Mouse (Mus musculus): ENCODE measurements around the gene Abca14. TPM values are rescaled to one million over a fixed set of nuclear protein-coding genes. Genes with fewer than 3 reads are reported as not detected.

The Abca14 gene
- polyA plus RNA-seq, 2 experiments = 0.03 TPM; not detected in 1

DNA sequence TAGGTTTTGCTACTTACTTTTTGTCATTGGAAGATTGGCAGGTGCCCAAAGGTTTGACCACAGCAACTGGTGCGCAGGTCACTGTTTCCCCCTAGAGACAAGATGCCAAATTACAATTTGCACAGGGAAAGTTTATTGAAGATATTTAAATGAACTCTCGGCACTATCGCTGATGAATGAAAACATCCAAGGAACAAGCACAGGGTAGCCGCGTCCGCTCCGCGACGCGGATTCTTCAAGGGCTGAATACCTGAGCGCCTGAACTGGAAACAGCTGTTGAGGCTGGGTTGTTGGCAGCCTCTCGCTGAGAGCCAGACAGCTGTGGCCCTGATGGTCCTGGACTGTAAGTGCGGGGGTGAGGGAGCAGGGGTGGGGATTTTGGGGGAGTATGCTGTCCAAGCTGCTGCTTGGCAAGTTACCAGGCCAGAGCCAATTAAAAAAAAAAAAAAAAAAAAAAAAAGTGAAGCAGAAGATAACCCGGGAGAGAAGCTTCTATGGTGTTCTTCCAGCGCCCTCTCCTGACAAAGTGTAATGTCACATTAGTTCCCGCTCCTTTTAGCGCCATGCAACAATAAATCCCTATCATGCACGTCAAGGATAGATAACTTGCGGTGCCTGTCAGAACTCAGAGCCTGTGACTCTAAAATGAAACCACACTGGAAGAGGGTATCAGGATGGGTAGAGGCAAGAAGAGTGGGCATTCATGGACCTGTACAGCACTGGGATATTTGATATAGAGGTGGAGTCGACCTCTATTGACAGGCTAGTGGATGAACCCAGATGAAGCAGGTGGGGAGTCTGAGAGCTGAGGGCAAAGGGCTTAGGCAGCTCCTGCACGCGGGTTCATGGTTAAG, 123.7 kb downstream of the Abca14 start:
- no peak overlapping the region for H3K4me3 ChIP-seq (ENCODE audit: insufficient read depth in 1 of 2, low read depth in 2 of 2, low read length in 2 of 2)
- no peaks in the 10 kb centered on the region for H3K36me3 ChIP-seq (replicated peaks; ENCODE audit: control insufficient read depth, insufficient read depth, low read depth)
- DNase-seq (ENCODE audit: low read depth in 3 of 3, low spot score in 3 of 3) (no peak), ATAC-seq (ENCODE audit: insufficient read depth) (no peak)
- H3K27me3 ChIP-seq (ENCODE audit: control insufficient read depth, insufficient read depth, low read length) = no peaks in the 10 kb centered on the region
- H3K4me2 ChIP-seq (ENCODE audit: low read depth) = no peak overlapping the region
- H3K9me3 ChIP-seq (ENCODE audit: control insufficient read depth, low read length) = no peaks in the 10 kb centered on the region
- 24% methylated on average over 22 of the region's 22 CpGs for WGBS (ENCODE audit: insufficient replicate concordance)
- TF ChIP-seq EP300 (IDR thresholded peaks at IDR 0.05; ENCODE audit: low read depth) (no peak), CTCF (IDR thresholded peaks at IDR 0.05; ENCODE audit: low read depth) (no peak)
- no peaks in the 10 kb centered on the region for H3K4me1 ChIP-seq (replicated peaks; ENCODE audit: control insufficient read depth in 2 of 2, insufficient read depth in 2 of 2, low read length in 1 of 2)
- H3K9ac ChIP-seq (replicated peaks) = no peak overlapping the region
- H3K27ac ChIP-seq = no peak overlapping the region

DNA sequence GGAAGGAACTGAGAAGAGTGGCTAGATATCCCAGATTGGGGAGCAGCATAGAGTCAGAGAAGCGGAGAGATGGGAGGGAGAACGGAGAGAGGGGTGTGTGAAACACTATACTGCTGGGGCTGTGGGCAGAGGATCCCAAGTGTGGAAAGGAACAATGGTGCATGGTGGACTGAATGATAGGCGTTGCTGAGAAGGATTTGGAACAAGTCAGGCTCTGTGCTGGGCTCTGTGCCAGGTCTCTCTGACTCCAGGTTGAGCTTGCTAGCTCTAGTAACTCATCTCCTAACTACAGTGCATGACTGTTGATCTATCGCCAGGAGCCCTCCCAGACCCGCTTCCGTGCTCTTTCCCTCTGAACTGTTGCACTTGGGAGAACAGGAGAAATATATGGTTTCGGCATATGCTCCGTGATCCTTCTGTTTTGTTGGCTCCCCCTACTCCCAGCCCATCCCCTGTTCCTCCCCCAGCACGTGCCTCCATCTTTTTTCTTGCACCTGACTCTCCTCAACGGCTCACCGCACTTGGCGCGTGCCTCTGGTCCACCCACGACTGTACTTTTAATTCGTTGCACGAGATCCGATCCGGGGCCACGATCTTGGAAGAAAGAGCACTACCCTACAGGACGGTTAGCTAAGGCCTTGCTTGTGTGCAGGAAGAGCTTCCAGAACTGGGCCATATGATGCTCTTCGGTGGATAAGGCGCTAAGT, 124.5 kb downstream of the Abca14 start, which contains the start of gene Abca15:
Gene Abca15 (plus strand): TSS at position 584 of the 707 bp plus-strand sequence.
- ATAC-seq (ENCODE audit: insufficient read depth) (no peak), DNase-seq (ENCODE audit: low read depth in 3 of 3, low spot score in 3 of 3) (no peak)
- TF ChIP-seq EP300 (IDR thresholded peaks at IDR 0.05; ENCODE audit: low read depth) (no peak), CTCF (IDR thresholded peaks at IDR 0.05; ENCODE audit: low read depth) (no peak)
- no peaks in the 10 kb centered on the region for H3K9me3 ChIP-seq (ENCODE audit: control insufficient read depth, low read length)
- no peak within 1 kb of the TSS for H3K4me3 ChIP-seq (ENCODE audit: insufficient read depth in 1 of 2, low read depth in 2 of 2, low read length in 2 of 2)
- H3K27me3 ChIP-seq (ENCODE audit: control insufficient read depth, insufficient read depth, low read length) = no peaks in the 10 kb centered on the region
- H3K4me1 ChIP-seq (replicated peaks; ENCODE audit: control insufficient read depth in 2 of 2, insufficient read depth in 2 of 2, low read length in 1 of 2) = no peaks in the 10 kb centered on the region
- no peak within 1 kb of the TSS for H3K27ac ChIP-seq
- H3K36me3 ChIP-seq (replicated peaks; ENCODE audit: control insufficient read depth, insufficient read depth, low read depth) = no peaks in the 10 kb centered on the region
- 76% methylated on average over 22 of the region's 22 CpGs for WGBS (ENCODE audit: insufficient replicate concordance)
- H3K4me2 ChIP-seq (ENCODE audit: low read depth) = no peak within 1 kb of the TSS
- no peak within 1 kb of the TSS for H3K9ac ChIP-seq (replicated peaks)

DNA sequence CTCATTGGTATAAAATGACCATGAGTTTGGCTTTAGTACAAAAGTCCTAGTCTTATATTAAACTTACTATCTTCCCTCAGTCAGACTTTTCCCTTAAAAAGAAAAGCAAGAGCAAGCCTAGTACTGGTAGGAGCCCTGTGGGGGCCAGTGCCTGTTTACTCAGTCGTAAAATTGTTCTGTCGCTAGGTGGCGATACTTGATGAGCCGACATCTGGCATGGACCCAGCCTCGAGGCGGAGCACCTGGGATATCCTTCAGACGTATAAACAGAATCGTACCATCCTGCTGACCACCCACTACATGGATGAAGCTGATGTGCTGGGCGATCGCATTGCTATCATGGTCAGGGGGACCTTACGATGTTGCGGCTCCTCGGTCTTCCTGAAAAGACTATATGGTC, 157.4 kb downstream of the Abca14 start:
- Histone ChIP-seq H3K4me1 (replicated peaks; ENCODE audit: control insufficient read depth in 2 of 2, insufficient read depth in 2 of 2, low read length in 1 of 2) (no peaks in the 10 kb centered on the region), H3K4me2 (ENCODE audit: low read depth) (no peak overlapping the region), H3K27me3 (ENCODE audit: control insufficient read depth, insufficient read depth, low read length) (no peaks in the 10 kb centered on the region), H3K27ac (no peak overlapping the region), H3K36me3 (replicated peaks; ENCODE audit: control insufficient read depth, insufficient read depth, low read depth) (no peaks in the 10 kb centered on the region), H3K9ac (replicated peaks) (no peak overlapping the region), H3K9me3 (ENCODE audit: control insufficient read depth, low read length) (no peaks in the 10 kb centered on the region), H3K4me3 (ENCODE audit: insufficient read depth in 1 of 2, low read depth in 2 of 2, low read length in 2 of 2) (no peak overlapping the region)
- WGBS (ENCODE audit: insufficient replicate concordance) = 33% methylated on average over 13 of the region's 13 CpGs
- TF ChIP-seq CTCF (IDR thresholded peaks at IDR 0.05; ENCODE audit: low read depth) = peak; percentile 32
- no peak for TF ChIP-seq EP300 (IDR thresholded peaks at IDR 0.05; ENCODE audit: low read depth)
- ATAC-seq (ENCODE audit: insufficient read depth) = no peak
- DNase-seq (ENCODE audit: low read depth in 3 of 3, low spot score in 3 of 3) = no peak

Other genes with a start within 250 kb of the Abca14 start
- gene Dnah3, start 108.7 kb upstream of the Abca14 start, polyA plus RNA-seq (2012; rRNA removed) = not detected in 2 replicates
- gene Dnah3, start 108.7 kb upstream of the Abca14 start, polyA plus RNA-seq (2014; fragmentation: Nextera tagmentation; extraction: Ambion mirVana) = not detected in 2 replicates
- 0.77 and 0.78 TPM in 2 replicates for gene Tmem159, start 101.6 kb upstream of the Abca14 start, polyA plus RNA-seq (2012; rRNA removed)
- gene Tmem159, start 101.6 kb upstream of the Abca14 start, polyA plus RNA-seq (2014; fragmentation: Nextera tagmentation; extraction: Ambion mirVana) = 1.7 and 1.9 TPM in 2 replicates
- not detected in 2 replicates for gene Zp2, start 58.7 kb upstream of the Abca14 start, polyA plus RNA-seq (2012; rRNA removed)
- gene Zp2, start 58.7 kb upstream of the Abca14 start, polyA plus RNA-seq (2014; fragmentation: Nextera tagmentation; extraction: Ambion mirVana) = not detected in 2 replicates
- gene Anks4b, start 30.1 kb upstream of the Abca14 start, polyA plus RNA-seq (2012; rRNA removed) = 2.4 and 3.2 TPM in 2 replicates
- 0.95 and 1.3 TPM in 2 replicates for gene Anks4b, start 30.1 kb upstream of the Abca14 start, polyA plus RNA-seq (2014; fragmentation: Nextera tagmentation; extraction: Ambion mirVana)
- 0.06 and 0.08 TPM in 2 replicates for gene Crym, start 1.9 kb upstream of the Abca14 start, polyA plus RNA-seq (2012; rRNA removed)
- not detected in 2 replicates for gene Crym, start 1.9 kb upstream of the Abca14 start, polyA plus RNA-seq (2014; fragmentation: Nextera tagmentation; extraction: Ambion mirVana)
- not detected in 2 replicates for gene Abca15, start 124.7 kb downstream of the Abca14 start, polyA plus RNA-seq (2012; rRNA removed)
- gene Abca15, start 124.7 kb downstream of the Abca14 start, polyA plus RNA-seq (2014; fragmentation: Nextera tagmentation; extraction: Ambion mirVana) = not detected in 2 replicates
- gene Abca16, start 205.7 kb downstream of the Abca14 start, polyA plus RNA-seq (2012; rRNA removed) = not detected in 2 replicates
- gene Abca16, start 205.7 kb downstream of the Abca14 start, polyA plus RNA-seq (2014; fragmentation: Nextera tagmentation; extraction: Ambion mirVana) = not detected in 2 replicates

All from liver, embryonic 14.5 days (tissue).